Mouse (Mus musculus) testis, adult 2 months (tissue): ENCODE measurements around the gene Impdh2.

Source experiments
- CTCF ChIP-seq: fragments of 200-500 bp; IDR thresholded peaks from 2 replicates; pipeline ENCODE4 v1.5.1; 2012; ENCODE audit warnings: low read depth, mild to moderate bottlenecking, inconsistent platforms, low read length, moderate library complexity; ENCODE audit not compliant: control insufficient read depth, insufficient read depth, insufficient replicate concordance
- POLR2A ChIP-seq: fragments of 200-500 bp; IDR thresholded peaks from 2 replicates; pipeline ENCODE4 v1.6.1; 2012; ENCODE audit warnings: low read depth, mild to moderate bottlenecking, inconsistent platforms, low read length, moderate library complexity; ENCODE audit not compliant: control insufficient read depth

DNA sequence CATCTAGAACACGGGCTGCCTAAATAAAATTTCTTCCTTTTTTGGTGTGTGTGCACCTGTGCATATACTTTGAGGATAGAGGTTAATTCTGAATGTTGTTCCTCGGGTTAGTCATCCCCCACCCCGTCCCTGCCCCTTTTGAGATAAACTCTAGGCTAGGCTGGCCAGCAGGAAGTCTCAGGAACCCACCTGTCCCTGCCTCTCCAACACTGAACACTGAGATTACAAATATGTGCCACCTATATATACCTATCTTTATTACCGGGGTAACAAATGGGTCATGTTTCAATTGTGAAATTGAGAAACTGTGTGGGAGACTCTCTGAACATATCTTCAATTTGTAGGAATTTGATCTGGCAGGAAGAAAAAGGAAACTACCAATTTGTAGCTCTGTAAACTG, 48.8 kb downstream of the Impdh2 start:
- TF ChIP-seq CTCF = no peak
- TF ChIP-seq POLR2A = no peak
